Mouse (Mus musculus): ENCODE data around the gene Rrp12.
"Not testable (repeated sequence)": the region's sequence is repeated elsewhere in the genome, so short reads cannot be mapped to it uniquely, and the experiment has no call there.

The Rrp12 gene

GRCm38 (mm10) chr19:41906311-41907078 is 10.5 kb upstream of the Rrp12 start:
- DNase-seq (ENCODE audit: low read depth, low spot score), result no peak

DNA sequence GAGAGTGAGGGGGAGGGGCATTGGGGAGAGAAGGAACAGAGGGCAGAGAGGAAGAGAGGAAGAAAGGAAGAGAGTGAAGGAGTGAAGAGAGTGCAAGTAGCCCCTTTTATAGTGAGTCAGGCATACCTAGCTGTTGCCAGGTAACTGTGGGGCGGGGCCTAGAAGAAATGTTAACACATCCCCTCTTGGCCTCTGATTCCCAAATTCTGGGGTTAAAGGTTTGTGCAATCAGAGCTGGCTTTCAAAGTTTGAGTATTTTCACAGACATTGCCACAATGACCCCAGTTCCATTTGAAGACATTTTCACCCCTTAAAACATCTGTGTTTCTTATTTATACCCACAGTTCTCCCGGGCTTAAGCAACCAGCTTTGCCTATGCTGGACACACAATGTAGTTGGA is 9.3 kb upstream of the Rrp12 start:
- DNase-seq (ENCODE audit: low read depth, low spot score), result no peak

DNA sequence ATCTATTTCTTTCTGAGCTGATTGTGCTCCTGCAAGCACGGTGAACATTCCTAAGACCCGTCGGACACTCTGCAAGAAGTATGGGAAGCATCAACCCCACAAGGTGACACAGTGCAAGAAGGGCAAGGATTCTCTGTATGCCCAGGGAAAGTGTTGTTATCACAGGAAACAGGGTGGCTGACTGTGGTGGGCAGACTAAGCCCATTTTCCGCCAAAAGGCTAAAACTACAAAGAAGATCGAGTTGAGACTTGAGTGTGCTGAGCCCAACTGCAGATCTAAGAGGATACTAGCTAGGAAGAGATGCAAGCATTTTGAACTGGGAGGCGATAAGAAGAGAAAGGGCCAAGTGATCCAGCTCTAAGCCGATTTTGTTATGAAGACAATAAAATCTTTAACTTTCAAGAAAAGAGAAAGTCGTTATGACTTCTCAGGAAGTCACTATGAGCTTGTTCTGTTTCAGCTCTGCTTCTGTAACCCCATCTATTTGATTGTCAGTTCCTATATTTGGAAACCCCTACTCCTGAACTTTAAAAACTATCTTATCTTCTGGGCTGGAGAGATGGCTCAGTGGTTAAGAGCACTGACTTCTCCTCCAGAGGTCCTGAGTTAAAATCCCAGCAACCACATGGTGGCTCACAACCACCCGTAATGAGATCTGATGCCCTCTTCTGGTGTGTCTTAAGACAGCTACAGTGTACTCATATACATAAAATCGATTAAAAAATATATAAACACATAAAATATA is 7.0 kb upstream of the Rrp12 start:
- no peak for DNase-seq (ENCODE audit: low read depth, low spot score)

DNA sequence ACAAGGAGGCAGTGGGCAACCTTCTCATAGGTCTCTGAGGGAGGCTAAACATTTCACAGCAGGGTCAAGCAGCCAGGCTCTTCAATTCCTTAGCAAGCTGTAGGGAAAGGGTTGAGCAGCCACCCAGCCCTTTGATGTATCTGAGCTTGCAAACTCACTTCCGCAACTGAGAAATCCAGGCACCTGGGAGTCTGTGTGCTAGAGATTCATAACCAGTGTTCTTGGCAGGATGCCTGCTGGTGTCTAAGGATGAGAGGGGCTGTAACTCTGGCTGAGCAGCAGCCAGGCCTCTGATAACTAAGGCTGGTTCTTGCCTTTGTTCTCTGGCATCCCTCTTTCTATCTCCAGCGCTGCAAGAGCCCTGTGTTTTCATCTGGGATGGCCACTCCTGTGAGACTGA is 5.7 kb upstream of the Rrp12 start:
- no peak for DNase-seq (ENCODE audit: low read depth, low spot score)

DNA sequence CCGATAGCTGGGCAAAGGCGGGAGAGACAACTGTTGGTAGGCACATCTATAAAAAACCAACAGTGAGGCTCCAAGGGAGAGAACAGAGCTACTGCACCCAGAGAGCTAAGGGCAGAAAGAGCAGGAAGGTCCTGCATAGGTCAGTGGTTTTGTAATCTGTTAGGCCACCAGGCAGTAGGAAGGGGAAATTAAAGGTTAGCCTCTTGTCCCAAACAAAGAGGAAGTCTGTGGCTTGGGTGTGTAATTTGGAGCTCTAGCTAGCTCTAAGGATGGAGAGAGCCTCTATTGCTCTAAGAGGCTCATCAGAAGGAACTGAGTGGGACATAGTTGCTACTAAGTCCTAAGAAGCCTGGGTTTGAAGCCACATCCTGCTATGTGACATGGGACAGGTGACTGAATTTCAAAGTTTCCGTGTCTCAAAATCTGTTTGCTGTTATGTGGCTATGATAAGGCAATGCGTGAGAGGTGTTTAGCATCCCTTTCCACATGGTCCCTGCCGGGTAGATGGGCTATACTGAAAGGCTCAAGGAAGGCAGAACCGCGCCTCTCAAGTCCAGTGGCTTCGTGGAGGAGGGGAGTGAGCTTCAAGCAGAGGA is 4.6 kb upstream of the Rrp12 start:
- no peak for DNase-seq (ENCODE audit: low read depth, low spot score)

DNA sequence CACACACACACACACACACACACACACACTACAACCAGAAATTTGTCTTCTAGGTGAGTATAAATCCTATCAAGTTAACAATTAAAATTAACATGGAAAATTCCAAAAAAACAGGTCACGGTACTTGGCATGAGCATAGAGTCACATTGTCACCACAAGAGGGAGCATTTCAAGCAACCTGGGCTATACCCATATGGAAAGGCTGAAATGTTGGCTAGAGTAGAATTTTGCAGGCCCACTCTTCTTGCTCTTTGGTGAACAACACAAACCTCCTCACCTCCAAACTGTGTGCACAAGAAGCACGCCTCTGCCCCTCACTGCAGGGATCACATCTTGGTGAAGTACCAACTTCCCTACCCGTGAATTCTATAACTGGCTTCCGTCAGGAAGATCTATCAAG is 2.9 kb upstream of the Rrp12 start:
- no peak for DNase-seq (ENCODE audit: low read depth, low spot score)

DNA sequence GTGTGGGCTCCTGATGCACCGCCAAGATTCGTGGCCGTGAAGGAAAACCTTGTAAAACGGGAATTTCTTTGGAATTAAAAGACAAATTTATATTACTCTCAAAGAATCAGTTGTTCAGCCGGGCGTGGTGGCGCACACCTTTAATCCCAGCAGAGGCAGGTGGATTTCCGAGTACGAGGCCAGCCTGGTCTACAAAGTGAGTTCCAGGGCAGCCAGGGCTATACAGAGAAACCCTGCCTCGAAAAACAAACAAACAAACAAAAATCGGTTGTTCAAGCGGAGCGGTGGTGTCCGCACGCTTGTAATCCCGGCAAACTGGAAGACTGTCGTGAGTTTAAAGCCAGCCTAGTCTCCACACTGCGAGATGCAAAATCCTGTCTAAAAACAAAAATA is 342 bp upstream of the Rrp12 start:
- DNase-seq (ENCODE audit: low read depth, low spot score), result no peak

DNA sequence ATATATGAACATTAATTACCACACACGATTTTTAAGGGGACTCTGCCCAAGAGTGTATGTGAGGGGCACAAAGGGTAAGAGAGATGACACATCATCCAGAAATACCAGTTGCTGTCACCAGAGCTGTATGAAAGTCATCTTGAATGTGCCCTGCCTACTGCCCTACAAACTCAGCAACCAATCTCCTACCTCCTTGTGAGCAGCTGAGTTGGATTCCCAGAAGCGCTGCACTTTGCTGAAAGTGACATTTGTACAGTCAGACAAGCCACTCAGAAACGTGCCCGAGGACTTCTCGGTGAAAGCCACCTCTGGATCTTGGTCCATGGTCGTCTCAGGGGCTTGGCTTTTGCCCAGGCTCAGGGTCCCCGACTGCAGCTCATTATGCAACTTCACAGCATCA is 1.0 kb downstream of the Rrp12 start:
- no peak for DNase-seq (ENCODE audit: low read depth, low spot score)

DNA sequence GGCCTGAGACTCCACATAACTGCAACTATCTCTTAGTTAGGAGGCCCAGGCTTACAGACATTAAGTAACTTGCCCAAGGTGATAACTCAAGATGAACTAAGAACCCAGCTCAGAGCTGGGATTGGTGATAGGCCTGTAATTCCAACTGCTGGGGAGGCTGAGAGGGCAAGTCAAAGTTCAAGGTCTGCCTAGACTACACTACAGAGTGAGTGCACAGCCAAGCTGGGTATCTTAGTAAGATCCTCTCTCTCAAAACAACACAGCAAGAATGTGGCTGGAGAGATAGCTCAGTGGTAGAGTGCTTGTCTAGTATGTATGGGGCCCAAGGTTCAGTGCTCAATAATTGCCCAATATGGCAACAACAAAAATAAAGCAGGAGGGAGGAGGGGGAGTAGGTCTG is 7.8 kb downstream of the Rrp12 start:
- DNase-seq (ENCODE audit: low read depth, low spot score), result no peak

- no peak for DNase-seq (ENCODE audit: low read depth, low spot score)
Observed at GRCm38 (mm10) chr19:41883882-41884281, 12.1 kb downstream of the Rrp12 start.

DNA sequence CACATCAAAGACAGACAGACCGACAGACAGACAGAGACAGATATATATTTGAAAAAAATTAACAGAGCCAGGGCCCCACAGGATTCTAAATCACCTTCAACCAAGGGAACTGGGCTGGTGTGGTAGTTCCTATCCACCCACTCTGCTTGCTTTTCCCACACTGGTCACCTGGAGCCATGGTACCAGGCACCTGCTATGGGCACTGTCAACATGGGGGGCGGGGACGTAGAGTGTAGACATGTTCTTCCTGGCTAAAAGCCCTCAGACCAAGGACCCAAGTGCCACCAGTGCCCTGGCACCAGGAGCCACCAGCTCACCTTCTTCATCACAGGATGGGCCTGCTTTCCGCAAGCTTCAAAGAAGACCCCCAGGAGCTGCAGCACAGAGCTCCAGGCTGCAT is 14.1 kb downstream of the Rrp12 start:
- no peak for DNase-seq (ENCODE audit: low read depth, low spot score)

GRCm38 (mm10) chr19:41874356-41874755 is 21.6 kb downstream of the Rrp12 start:
- DNase-seq (ENCODE audit: low read depth, low spot score), result no peak

GRCm38 (mm10) chr19:41872285-41872684 is 23.7 kb downstream of the Rrp12 start:
- DNase-seq (ENCODE audit: low read depth, low spot score), result no peak

GRCm38 (mm10) chr19:41869946-41870345 is 26.0 kb downstream of the Rrp12 start:
- not testable (repeated sequence) for DNase-seq (ENCODE audit: low read depth, low spot score)

- no peak for DNase-seq (ENCODE audit: low read depth, low spot score)
Observed at GRCm38 (mm10) chr19:41869296-41869695, 26.7 kb downstream of the Rrp12 start.

DNA sequence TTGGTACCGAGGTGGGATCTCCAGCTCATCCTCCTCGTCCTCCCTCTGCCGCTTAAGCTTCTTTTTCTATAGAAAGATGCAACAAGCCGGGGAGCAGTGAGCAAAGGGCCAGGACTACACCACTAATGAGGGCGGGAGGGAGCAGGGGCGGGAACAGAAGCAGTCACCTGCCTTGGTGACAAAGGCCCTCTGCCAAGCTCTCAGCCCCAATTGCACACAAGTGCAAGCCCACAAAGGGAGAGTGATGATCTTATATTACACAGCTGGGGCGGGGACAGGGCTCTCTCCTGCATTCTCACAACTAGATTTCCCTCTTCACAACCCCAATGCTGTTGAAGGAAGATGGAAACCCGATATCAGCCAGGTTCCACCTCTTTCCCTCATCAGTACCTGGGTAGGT is 29.3 kb downstream of the Rrp12 start:
- no peak for DNase-seq (ENCODE audit: low read depth, low spot score)

DNA sequence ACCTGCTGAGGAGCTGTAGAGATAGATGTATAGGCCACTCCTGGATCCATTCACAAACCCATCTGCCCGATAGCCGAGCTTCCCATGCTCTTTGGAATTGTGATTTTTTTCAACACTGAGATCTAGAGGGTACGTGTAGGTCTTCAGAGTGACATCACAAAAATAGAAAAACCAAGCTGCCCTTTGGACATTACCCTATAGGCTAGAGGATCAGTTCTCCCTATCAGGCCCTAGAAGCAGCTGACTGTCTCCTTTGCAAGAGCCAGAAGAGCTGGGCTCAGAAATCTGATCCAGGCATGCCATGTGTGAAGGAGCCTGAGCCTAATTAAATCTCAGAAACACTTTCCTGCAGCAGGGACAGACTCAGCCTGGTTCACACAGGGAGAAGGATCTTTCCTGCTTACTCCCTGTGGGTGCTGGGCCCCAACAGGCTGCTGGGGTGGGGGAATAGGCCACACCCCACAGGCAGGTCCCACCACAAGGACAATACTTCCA is 38.1 kb downstream of the Rrp12 start:
- no peak for DNase-seq (ENCODE audit: low read depth, low spot score)

GRCm38 (mm10) chr19:41857086-41857762 is 38.7 kb downstream of the Rrp12 start:
- DNase-seq (ENCODE audit: low read depth, low spot score), result no peak

- DNase-seq (ENCODE audit: low read depth, low spot score), result no peak
Observed at GRCm38 (mm10) chr19:41852423-41852822, 43.5 kb downstream of the Rrp12 start.

GRCm38 (mm10) chr19:41850719-41851543 is 45.0 kb downstream of the Rrp12 start:
- no peak for DNase-seq (ENCODE audit: low read depth, low spot score)

DNA sequence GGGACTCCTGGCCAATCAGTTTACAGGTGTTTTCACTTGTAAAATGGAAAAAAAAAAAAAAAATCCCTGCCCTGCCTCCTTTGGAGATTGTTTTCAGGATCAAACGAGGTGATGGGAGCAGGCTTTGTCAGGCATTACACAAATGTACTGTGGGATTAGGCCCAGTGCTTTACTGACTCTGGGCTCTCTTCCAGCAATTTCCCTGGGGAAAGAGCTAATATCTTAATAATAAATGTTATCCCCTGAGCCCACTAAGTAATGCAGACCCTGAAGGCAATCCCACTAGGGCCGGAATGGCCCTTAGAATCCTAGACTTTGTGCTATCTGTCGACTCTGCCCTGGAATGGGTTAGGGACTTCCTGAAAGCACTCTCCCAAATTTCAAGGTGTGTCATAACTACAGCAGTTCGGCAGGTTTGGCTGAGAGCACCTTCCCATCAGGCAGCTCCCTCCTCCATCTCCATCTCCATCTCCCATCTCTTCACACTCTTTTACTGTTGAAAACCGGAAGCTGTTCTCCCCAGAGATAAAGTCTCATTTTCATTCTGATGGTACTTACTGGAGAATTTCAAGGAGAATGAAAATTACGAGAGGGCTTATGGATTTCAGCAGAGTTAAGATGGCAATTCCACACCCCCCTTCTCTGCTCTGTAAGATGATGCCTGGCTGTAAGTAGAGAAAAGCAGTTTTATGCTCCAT is 45.8 kb downstream of the Rrp12 start:
- DNase-seq (ENCODE audit: low read depth, low spot score), result no peak

Measured in WW6 (cell line).